Mouse (Mus musculus): ENCODE measurements at regions not wholly inside any gene's neighbourhood (a gene's known extent, or its start where the extent isn't known, plus 50 kb on each side); places are given as distances from the start of the nearest gene placed in this dataset.

GRCm38 (mm10) chr13:44503257-44503950 lies 225.9 kb upstream of the Jarid2 start:
- Histone ChIP-seq H3K9me3 (no peaks in the 10 kb centered on the region), H3K9ac (no peak overlapping the region), H3K4me1 (replicated peaks) (peaks cover 7% of the 10 kb centered on the region), H3K4me3 (no peak overlapping the region), H3K27me3 (peaks cover 13% of the 10 kb centered on the region), H3K36me3 (no peaks in the 10 kb centered on the region), H3K27ac (replicated peaks) (no peak overlapping the region), H3K4me2 (no peak overlapping the region)
- ATAC-seq (ENCODE audit: low read depth): no peak
- WGBS: 77% methylated on average over 15 of the region's 15 CpGs

- H3K9ac ChIP-seq: no peak overlapping the region
- peaks cover 14% of the 10 kb centered on the region for H3K27me3 ChIP-seq
- no peaks in the 10 kb centered on the region for H3K9me3 ChIP-seq
- WGBS: 91% methylated on average over 6 of the region's 6 CpGs
- H3K4me1 ChIP-seq (replicated peaks): peaks cover 8% of the 10 kb centered on the region
- no peaks in the 10 kb centered on the region for H3K36me3 ChIP-seq
- ATAC-seq (ENCODE audit: low read depth): no peak
- H3K4me3 ChIP-seq: no peak overlapping the region
- no peak overlapping the region for H3K27ac ChIP-seq (replicated peaks)
- H3K4me2 ChIP-seq: no peak overlapping the region
Observed at GRCm38 (mm10) chr13:44504455-44504854, 224.8 kb upstream of the Jarid2 start.

GRCm38 (mm10) chr13:44506975-44507374 lies 222.3 kb upstream of the Jarid2 start:
- no peak overlapping the region for H3K9ac ChIP-seq
- H3K4me1 ChIP-seq (replicated peaks): peaks cover 7% of the 10 kb centered on the region
- no peak overlapping the region for H3K4me3 ChIP-seq
- no peaks in the 10 kb centered on the region for H3K9me3 ChIP-seq
- H3K27me3 ChIP-seq: peaks cover 14% of the 10 kb centered on the region
- H3K36me3 ChIP-seq: no peaks in the 10 kb centered on the region
- no peak overlapping the region for H3K4me2 ChIP-seq
- ATAC-seq (ENCODE audit: low read depth): no peak
- 61% methylated on average over 5 of the region's 5 CpGs for WGBS
- no peak overlapping the region for H3K27ac ChIP-seq (replicated peaks)

GRCm38 (mm10) chr13:44509526-44510159 lies 219.6 kb upstream of the Jarid2 start:
- WGBS: 6% methylated on average over 11 of the region's 11 CpGs
- peaks cover 6% of the 10 kb centered on the region; the same call in 1 of the 2 replicates for H3K4me1 ChIP-seq (replicated peaks)
- no peak overlapping the region for H3K4me2 ChIP-seq
- no peak for ATAC-seq (ENCODE audit: low read depth)
- H3K36me3 ChIP-seq: no peaks in the 10 kb centered on the region
- H3K9me3 ChIP-seq: no peaks in the 10 kb centered on the region
- H3K9ac ChIP-seq: no peak overlapping the region
- H3K27me3 ChIP-seq: peaks cover 25% of the 10 kb centered on the region
- no peak overlapping the region for H3K27ac ChIP-seq (replicated peaks)
- no peak overlapping the region for H3K4me3 ChIP-seq

GRCm38 (mm10) chr13:44513378-44514285 lies 215.6 kb upstream of the Jarid2 start:
- WGBS: 59% methylated on average over 13 of the region's 13 CpGs
- no peak overlapping the region for H3K27ac ChIP-seq (replicated peaks)
- no peaks in the 10 kb centered on the region for H3K36me3 ChIP-seq
- ATAC-seq (ENCODE audit: low read depth): no peak
- peaks cover 11% of the 10 kb centered on the region for H3K27me3 ChIP-seq
- H3K4me2 ChIP-seq: no peak overlapping the region
- H3K9ac ChIP-seq: no peak overlapping the region
- H3K4me1 ChIP-seq (replicated peaks): peaks cover 6% of the 10 kb centered on the region; the same call in 1 of the 2 replicates
- no peak overlapping the region for H3K4me3 ChIP-seq
- no peaks in the 10 kb centered on the region for H3K9me3 ChIP-seq

- ATAC-seq (ENCODE audit: low read depth): no peak
Observed at GRCm38 (mm10) chr13:44514636-44515158, 214.6 kb upstream of the Jarid2 start.

GRCm38 (mm10) chr13:44516863-44517262 lies 212.4 kb upstream of the Jarid2 start:
- no peak overlapping the region for H3K27ac ChIP-seq (replicated peaks)
- H3K9ac ChIP-seq: no peak overlapping the region
- no peaks in the 10 kb centered on the region for H3K36me3 ChIP-seq
- no peak overlapping the region for H3K4me3 ChIP-seq
- H3K9me3 ChIP-seq: no peaks in the 10 kb centered on the region
- 86% methylated on average over 4 of the region's 4 CpGs for WGBS
- H3K4me2 ChIP-seq: no peak overlapping the region
- no peaks in the 10 kb centered on the region for H3K4me1 ChIP-seq (replicated peaks)
- H3K27me3 ChIP-seq: peaks cover 15% of the 10 kb centered on the region
- no peak for ATAC-seq (ENCODE audit: low read depth)

More at GRCm38 (mm10) chr13:44514636-44515158, 214.6 kb upstream of the Jarid2 start:
- Histone ChIP-seq H3K27ac (replicated peaks) (no peak overlapping the region), H3K4me3 (no peak overlapping the region), H3K4me1 (replicated peaks) (peaks cover 1% of the 10 kb centered on the region; the same call in 1 of the 2 replicates), H3K4me2 (no peak overlapping the region), H3K27me3 (peaks cover 11% of the 10 kb centered on the region), H3K9me3 (no peaks in the 10 kb centered on the region), H3K9ac (no peak overlapping the region), H3K36me3 (no peaks in the 10 kb centered on the region)
- WGBS: 83% methylated on average over 5 of the region's 5 CpGs

- H3K27me3 ChIP-seq: peaks cover 12% of the 10 kb centered on the region
- no peaks in the 10 kb centered on the region for H3K36me3 ChIP-seq
- H3K9ac ChIP-seq: no peak overlapping the region
- H3K4me1 ChIP-seq (replicated peaks): no peaks in the 10 kb centered on the region
- no peak overlapping the region for H3K27ac ChIP-seq (replicated peaks)
- 90% methylated on average over 9 of the region's 9 CpGs for WGBS
- no peak for ATAC-seq (ENCODE audit: low read depth)
- no peaks in the 10 kb centered on the region for H3K9me3 ChIP-seq
- no peak overlapping the region for H3K4me2 ChIP-seq
- H3K4me3 ChIP-seq: no peak overlapping the region
Observed at GRCm38 (mm10) chr13:44517312-44517711, 212.0 kb upstream of the Jarid2 start.

- WGBS: 93% methylated on average over 4 of the region's 4 CpGs
- H3K4me3 ChIP-seq: no peak overlapping the region
- H3K27ac ChIP-seq (replicated peaks): no peak overlapping the region
- H3K4me1 ChIP-seq (replicated peaks): no peaks in the 10 kb centered on the region
- H3K4me2 ChIP-seq: no peak overlapping the region
- H3K27me3 ChIP-seq: peaks cover 4% of the 10 kb centered on the region; the same call in 1 of the 2 replicates
- H3K36me3 ChIP-seq: no peaks in the 10 kb centered on the region
- H3K9me3 ChIP-seq: no peaks in the 10 kb centered on the region
- ATAC-seq (ENCODE audit: low read depth): no peak
- H3K9ac ChIP-seq: no peak overlapping the region
Observed at GRCm38 (mm10) chr13:44518215-44518614, 211.1 kb upstream of the Jarid2 start.

GRCm38 (mm10) chr13:44523516-44523915 lies 205.8 kb upstream of the Jarid2 start:
- no peak overlapping the region for H3K27ac ChIP-seq (replicated peaks)
- H3K9ac ChIP-seq: no peak overlapping the region
- H3K4me2 ChIP-seq: no peak overlapping the region
- 74% methylated on average over 4 of the region's 4 CpGs for WGBS
- H3K36me3 ChIP-seq: no peaks in the 10 kb centered on the region
- H3K9me3 ChIP-seq: no peaks in the 10 kb centered on the region
- H3K27me3 ChIP-seq: 0 out of 2 replicates have a peak, but pooled peaks cover 4% of the 10 kb centered on the region
- no peak overlapping the region for H3K4me3 ChIP-seq
- H3K4me1 ChIP-seq (replicated peaks): no peaks in the 10 kb centered on the region
- no peak for ATAC-seq (ENCODE audit: low read depth)

- H3K4me1 ChIP-seq (replicated peaks): no peaks in the 10 kb centered on the region
- no peak overlapping the region for H3K4me3 ChIP-seq
- H3K9ac ChIP-seq: no peak overlapping the region
- H3K27ac ChIP-seq (replicated peaks): no peak overlapping the region
- WGBS: 90% methylated on average over 9 of the region's 9 CpGs
- no peaks in the 10 kb centered on the region for H3K36me3 ChIP-seq
- H3K9me3 ChIP-seq: no peaks in the 10 kb centered on the region
- no peak for ATAC-seq (ENCODE audit: low read depth)
- H3K27me3 ChIP-seq: no peaks in the 10 kb centered on the region
- no peak overlapping the region for H3K4me2 ChIP-seq
Observed at GRCm38 (mm10) chr13:44530867-44531564, 198.3 kb upstream of the Jarid2 start.
